Mouse (Mus musculus): ENCODE data around the gene Col9a2. TPM values are rescaled to one million over a fixed set of nuclear protein-coding genes. Genes with fewer than 3 reads are reported as not detected.

The Col9a2 gene
- polyA plus RNA-seq, 1 experiment, result not detected

- peaks cover 38% of the 10 kb centered on the region for H3K4me1 ChIP-seq (ENCODE audit: control insufficient read depth, insufficient read depth, low read length)
Measured at GRCm38 (mm10) chr4:121018250-121018649, 20.9 kb upstream of the Col9a2 start.

GRCm38 (mm10) chr4:121020040-121020790 is 19.0 kb upstream of the Col9a2 start:
- H3K4me3 ChIP-seq (ENCODE audit: insufficient read depth, low read length), result no peak overlapping the region
- H3K4me1 ChIP-seq (ENCODE audit: control insufficient read depth, insufficient read depth, low read length), result peaks cover 41% of the 10 kb centered on the region
- TF ChIP-seq CTCF (IDR thresholded peaks at IDR 0.05; ENCODE audit: low read depth, low read length), result no peak
- TF ChIP-seq POLR2A (IDR thresholded peaks at IDR 0.05; ENCODE audit: borderline replicate concordance, low read depth, low read length), result no peak
- H3K27ac ChIP-seq (ENCODE audit: insufficient read depth, low read depth, low read length), result no peak overlapping the region

More at GRCm38 (mm10) chr4:121018250-121018649, 20.9 kb upstream of the Col9a2 start:
- no peak overlapping the region for H3K4me3 ChIP-seq (ENCODE audit: insufficient read depth, low read length)
- 0 out of 2 replicates have a peak overlapping the region, but pooled peaks have one; percentile 1 for H3K27ac ChIP-seq (ENCODE audit: insufficient read depth, low read depth, low read length)
- TF ChIP-seq CTCF (IDR thresholded peaks at IDR 0.05; ENCODE audit: low read depth, low read length) (no peak), POLR2A (IDR thresholded peaks at IDR 0.05; ENCODE audit: borderline replicate concordance, low read depth, low read length) (no peak)

GRCm38 (mm10) chr4:121021911-121022310 is 17.3 kb upstream of the Col9a2 start:
- Histone ChIP-seq H3K27ac (ENCODE audit: insufficient read depth, low read depth, low read length) (peak overlapping the region; percentile 3; the same call in 1 of the 2 replicates), H3K4me1 (ENCODE audit: control insufficient read depth, insufficient read depth, low read length) (peaks cover 49% of the 10 kb centered on the region), H3K4me3 (ENCODE audit: insufficient read depth, low read length) (no peak overlapping the region)
- no peak for TF ChIP-seq CTCF (IDR thresholded peaks at IDR 0.05; ENCODE audit: low read depth, low read length)
- TF ChIP-seq POLR2A (IDR thresholded peaks at IDR 0.05; ENCODE audit: borderline replicate concordance, low read depth, low read length), result no peak

DNA sequence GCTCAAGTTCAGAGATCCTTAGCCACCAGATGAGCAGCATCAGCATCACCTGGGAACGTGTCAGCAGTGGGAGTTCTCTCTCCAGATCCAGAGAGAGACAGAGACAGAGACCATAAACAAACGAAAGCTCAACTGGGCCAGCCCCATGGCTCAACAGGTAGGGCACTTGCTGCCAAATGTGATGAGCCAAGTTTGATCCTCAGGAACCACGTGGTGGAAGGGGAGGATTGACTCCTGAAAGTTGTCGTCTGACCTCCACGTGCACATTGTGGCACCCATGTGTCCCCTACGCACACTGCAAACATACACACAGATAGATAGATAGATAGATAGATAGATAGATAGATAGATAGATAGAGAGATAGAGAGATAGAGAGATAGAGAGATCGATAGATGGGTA is 15.7 kb upstream of the Col9a2 start:
- Histone ChIP-seq H3K27ac (ENCODE audit: insufficient read depth, low read depth, low read length) (no peak overlapping the region), H3K4me3 (ENCODE audit: insufficient read depth, low read length) (no peak overlapping the region), H3K4me1 (ENCODE audit: control insufficient read depth, insufficient read depth, low read length) (peaks cover 41% of the 10 kb centered on the region)
- TF ChIP-seq CTCF (IDR thresholded peaks at IDR 0.05; ENCODE audit: low read depth, low read length) (no peak), POLR2A (IDR thresholded peaks at IDR 0.05; ENCODE audit: borderline replicate concordance, low read depth, low read length) (no peak)

DNA sequence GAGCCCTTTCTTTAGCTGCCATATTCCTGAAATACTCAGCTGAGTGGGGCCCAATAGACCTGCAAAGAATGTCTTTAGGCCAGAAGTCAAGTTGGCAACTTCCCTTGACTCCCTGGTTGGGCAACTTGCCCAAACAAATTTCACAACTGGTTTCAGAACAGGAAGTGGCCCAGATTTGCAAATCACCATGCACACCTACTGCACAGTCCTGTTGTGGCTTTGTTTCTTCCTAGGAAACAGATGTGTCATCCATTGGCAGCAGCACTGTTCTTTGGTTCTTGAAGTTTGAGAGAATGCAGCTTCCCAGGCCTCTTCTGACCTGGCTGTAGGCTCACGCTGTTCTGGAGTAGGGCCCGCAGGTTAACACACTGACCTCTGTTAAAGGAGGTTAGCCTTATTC is 15.2 kb upstream of the Col9a2 start:
- H3K27ac ChIP-seq (ENCODE audit: insufficient read depth, low read depth, low read length), result peak overlapping the region; percentile 21
- TF ChIP-seq POLR2A (IDR thresholded peaks at IDR 0.05; ENCODE audit: borderline replicate concordance, low read depth, low read length) (no peak), CTCF (IDR thresholded peaks at IDR 0.05; ENCODE audit: low read depth, low read length) (no peak)
- H3K4me1 ChIP-seq (ENCODE audit: control insufficient read depth, insufficient read depth, low read length), result peaks cover 38% of the 10 kb centered on the region
- H3K4me3 ChIP-seq (ENCODE audit: insufficient read depth, low read length), result no peak overlapping the region

- H3K4me1 ChIP-seq (ENCODE audit: control insufficient read depth, insufficient read depth, low read length), result peaks cover 41% of the 10 kb centered on the region
Measured at GRCm38 (mm10) chr4:121025681-121026080, 13.5 kb upstream of the Col9a2 start.

GRCm38 (mm10) chr4:121028146-121028545 is 11.0 kb upstream of the Col9a2 start:
- Histone ChIP-seq H3K4me3 (ENCODE audit: insufficient read depth, low read length) (no peak overlapping the region), H3K27ac (ENCODE audit: insufficient read depth, low read depth, low read length) (no peak overlapping the region), H3K4me1 (ENCODE audit: control insufficient read depth, insufficient read depth, low read length) (peaks cover 33% of the 10 kb centered on the region)
- no peak for TF ChIP-seq POLR2A (IDR thresholded peaks at IDR 0.05; ENCODE audit: borderline replicate concordance, low read depth, low read length)
- TF ChIP-seq CTCF (IDR thresholded peaks at IDR 0.05; ENCODE audit: low read depth, low read length), result no peak

More at GRCm38 (mm10) chr4:121025681-121026080, 13.5 kb upstream of the Col9a2 start:
- Histone ChIP-seq H3K4me3 (ENCODE audit: insufficient read depth, low read length) (no peak overlapping the region), H3K27ac (ENCODE audit: insufficient read depth, low read depth, low read length) (no peak overlapping the region)
- TF ChIP-seq POLR2A (IDR thresholded peaks at IDR 0.05; ENCODE audit: borderline replicate concordance, low read depth, low read length), result no peak
- no peak for TF ChIP-seq CTCF (IDR thresholded peaks at IDR 0.05; ENCODE audit: low read depth, low read length)

GRCm38 (mm10) chr4:121028659-121029392 is 10.4 kb upstream of the Col9a2 start:
- no peak overlapping the region for H3K4me3 ChIP-seq (ENCODE audit: insufficient read depth, low read length)
- TF ChIP-seq CTCF (IDR thresholded peaks at IDR 0.05; ENCODE audit: low read depth, low read length) (peak; percentile 74), POLR2A (IDR thresholded peaks at IDR 0.05; ENCODE audit: borderline replicate concordance, low read depth, low read length) (no peak)
- H3K4me1 ChIP-seq (ENCODE audit: control insufficient read depth, insufficient read depth, low read length), result peaks cover 26% of the 10 kb centered on the region
- no peak overlapping the region for H3K27ac ChIP-seq (ENCODE audit: insufficient read depth, low read depth, low read length)

GRCm38 (mm10) chr4:121029632-121030031 is 9.6 kb upstream of the Col9a2 start:
- Histone ChIP-seq H3K27ac (ENCODE audit: insufficient read depth, low read depth, low read length) (no peak overlapping the region), H3K4me3 (ENCODE audit: insufficient read depth, low read length) (no peak overlapping the region), H3K4me1 (ENCODE audit: control insufficient read depth, insufficient read depth, low read length) (peaks cover 20% of the 10 kb centered on the region)
- no peak for TF ChIP-seq CTCF (IDR thresholded peaks at IDR 0.05; ENCODE audit: low read depth, low read length)
- TF ChIP-seq POLR2A (IDR thresholded peaks at IDR 0.05; ENCODE audit: borderline replicate concordance, low read depth, low read length), result no peak

GRCm38 (mm10) chr4:121031440-121031839 is 7.7 kb upstream of the Col9a2 start:
- no peak overlapping the region for H3K27ac ChIP-seq (ENCODE audit: insufficient read depth, low read depth, low read length)
- H3K4me1 ChIP-seq (ENCODE audit: control insufficient read depth, insufficient read depth, low read length), result peaks cover 11% of the 10 kb centered on the region
- H3K4me3 ChIP-seq (ENCODE audit: insufficient read depth, low read length), result no peak overlapping the region
- TF ChIP-seq CTCF (IDR thresholded peaks at IDR 0.05; ENCODE audit: low read depth, low read length) (0 out of 2 replicates have a peak, but pooled peaks have one; percentile 17), POLR2A (IDR thresholded peaks at IDR 0.05; ENCODE audit: borderline replicate concordance, low read depth, low read length) (no peak)
